Mouse (Mus musculus) forebrain, embryonic 16.5 days (tissue): ENCODE measurements at regions not wholly inside any gene's neighbourhood (a gene's known extent, or its start where the extent isn't known, plus 50 kb on each side); places are given as distances from the start of the nearest gene placed in this dataset.

Experiments used
- ATAC-seq: fragments of 200-750 bp; cut with Nextera tagmentation; 2 replicates; pipeline ENCODE4 v1.8.0; 2017; ENCODE audit warnings: mild to moderate bottlenecking, moderate library complexity
- H3K27ac ChIP-seq: fragments of 300-500 bp; sonication (generic); 2 replicates; pipeline ENCODE4 v1.5.1; 2014; ENCODE audit warnings: low read length, control low read depth
- H3K27me3 ChIP-seq: fragments of 300-500 bp; sonication (generic); replicated peaks from 2 replicates; pipeline ENCODE4 v1.6.1; 2014; ENCODE audit warnings: low read length; ENCODE audit not compliant: control insufficient read depth, insufficient read depth
- H3K36me3 ChIP-seq: fragments of 300-500 bp; sonication (generic); 2 replicates; pipeline ENCODE4 v1.6.1; 2014; ENCODE audit not compliant: control insufficient read depth, insufficient read depth
- H3K4me1 ChIP-seq: fragments of 300-500 bp; sonication (generic); replicated peaks from 2 replicates; pipeline ENCODE4 v1.6.1; 2014; ENCODE audit warnings: low read length; ENCODE audit not compliant: control insufficient read depth, insufficient read depth
- H3K4me2 ChIP-seq: fragments of 300-500 bp; sonication (generic); 2 replicates; pipeline ENCODE4 v1.6.1; 2014; ENCODE audit warnings: mild to moderate bottlenecking, low read length, control low read depth
- H3K4me3 ChIP-seq: fragments of 300-500 bp; sonication (generic); replicated peaks from 2 replicates; pipeline ENCODE4 v1.5.1; 2014; ENCODE audit warnings: mild to moderate bottlenecking, low read length, control low read depth
- H3K9ac ChIP-seq: fragments of 300-500 bp; sonication (generic); replicated peaks from 2 replicates; pipeline ENCODE4 v1.6.1; 2014; ENCODE audit warnings: low read depth, low read length, control low read depth
- H3K9me3 ChIP-seq: fragments of 300-500 bp; sonication (generic); 2 replicates; pipeline ENCODE4 v1.6.1; 2016; ENCODE audit warnings: low read length; ENCODE audit not compliant: control insufficient read depth
- WGBS: fragments of 180-500 bp; shearing (Covaris S2); extraction: QIAGEN DNeasy Blood & Tissue Kit; methylation state at CpG from one replicate; pipeline ENCODE4 v1.1.7; 2014; 5-methylcytosine and 5-hydroxymethylcytosine counted together

GRCm38 (mm10) chr12:28238016-28238415 is 314.2 kb downstream of the Dcdc2c start:
- no peaks in the 10 kb centered on the region for H3K36me3 ChIP-seq
- H3K4me3 ChIP-seq, result no peak overlapping the region
- no peak overlapping the region for H3K9ac ChIP-seq
- no peaks in the 10 kb centered on the region for H3K27me3 ChIP-seq
- no peak for ATAC-seq
- H3K9me3 ChIP-seq, result no peaks in the 10 kb centered on the region
- no peak overlapping the region for H3K4me2 ChIP-seq
- no peak overlapping the region for H3K27ac ChIP-seq
- H3K4me1 ChIP-seq, result no peaks in the 10 kb centered on the region
- WGBS, result 92% methylated on average over 5 of the region's 5 CpGs

- Histone ChIP-seq H3K4me1 (no peaks in the 10 kb centered on the region), H3K9me3 (no peaks in the 10 kb centered on the region), H3K36me3 (no peaks in the 10 kb centered on the region), H3K27ac (no peak overlapping the region), H3K4me2 (no peak overlapping the region), H3K4me3 (no peak overlapping the region), H3K27me3 (no peaks in the 10 kb centered on the region), H3K9ac (no peak overlapping the region)
- WGBS, result 40% methylated on average over 4 of the region's 4 CpGs
- no peak for ATAC-seq
Observed at GRCm38 (mm10) chr12:28237041-28237440, 315.2 kb downstream of the Dcdc2c start.

- H3K4me3 ChIP-seq, result no peak overlapping the region
- H3K9me3 ChIP-seq, result no peaks in the 10 kb centered on the region
- H3K4me2 ChIP-seq, result no peak overlapping the region
- H3K27me3 ChIP-seq, result no peaks in the 10 kb centered on the region
- 52% methylated on average over 1 of the region's 1 CpGs for WGBS
- H3K27ac ChIP-seq, result no peak overlapping the region
- ATAC-seq, result no peak
- H3K4me1 ChIP-seq, result no peaks in the 10 kb centered on the region
- H3K9ac ChIP-seq, result no peak overlapping the region
- no peaks in the 10 kb centered on the region for H3K36me3 ChIP-seq
Observed at GRCm38 (mm10) chr12:28202847-28203246, 349.4 kb downstream of the Dcdc2c start.

- no peak for ATAC-seq
- no peak overlapping the region for H3K4me3 ChIP-seq
- no peak overlapping the region for H3K4me2 ChIP-seq
- H3K9me3 ChIP-seq, result peaks cover 5% of the 10 kb centered on the region
- H3K4me1 ChIP-seq, result no peaks in the 10 kb centered on the region
- no peaks in the 10 kb centered on the region for H3K27me3 ChIP-seq
- H3K9ac ChIP-seq, result no peak overlapping the region
- H3K27ac ChIP-seq, result no peak overlapping the region
- H3K36me3 ChIP-seq, result no peaks in the 10 kb centered on the region
Observed at GRCm38 (mm10) chr12:28186695-28187094, 365.5 kb downstream of the Dcdc2c start.

- ATAC-seq, result no peak
- WGBS, result 75% methylated on average over 2 of the region's 2 CpGs
- no peak overlapping the region for H3K4me3 ChIP-seq
- H3K27ac ChIP-seq, result no peak overlapping the region
- H3K36me3 ChIP-seq, result no peaks in the 10 kb centered on the region
- no peak overlapping the region for H3K4me2 ChIP-seq
- H3K9ac ChIP-seq, result no peak overlapping the region
- no peaks in the 10 kb centered on the region for H3K4me1 ChIP-seq
- H3K9me3 ChIP-seq, result no peaks in the 10 kb centered on the region
- no peaks in the 10 kb centered on the region for H3K27me3 ChIP-seq
Observed at GRCm38 (mm10) chr12:28181265-28181664, 370.9 kb downstream of the Dcdc2c start.

- no peaks in the 10 kb centered on the region for H3K9me3 ChIP-seq
- no peak overlapping the region for H3K27ac ChIP-seq
- no peak overlapping the region for H3K4me3 ChIP-seq
- H3K27me3 ChIP-seq, result no peaks in the 10 kb centered on the region
- H3K36me3 ChIP-seq, result no peaks in the 10 kb centered on the region
- no peak overlapping the region for H3K4me2 ChIP-seq
- ATAC-seq, result no peak
- WGBS, result 81% methylated on average over 3 of the region's 3 CpGs
- no peaks in the 10 kb centered on the region for H3K4me1 ChIP-seq
- no peak overlapping the region for H3K9ac ChIP-seq
Observed at GRCm38 (mm10) chr12:28176016-28176415, 376.2 kb downstream of the Dcdc2c start.

GRCm38 (mm10) chr12:28174078-28174477 is 378.1 kb downstream of the Dcdc2c start:
- Histone ChIP-seq H3K4me1 (no peaks in the 10 kb centered on the region), H3K9me3 (no peaks in the 10 kb centered on the region), H3K9ac (no peak overlapping the region), H3K4me3 (no peak overlapping the region), H3K27ac (no peak overlapping the region), H3K36me3 (no peaks in the 10 kb centered on the region), H3K4me2 (no peak overlapping the region), H3K27me3 (no peaks in the 10 kb centered on the region)
- ATAC-seq, result no peak

GRCm38 (mm10) chr12:28158786-28159185 is 393.4 kb downstream of the Dcdc2c start:
- 68% methylated on average over 1 of the region's 1 CpGs for WGBS
- no peak overlapping the region for H3K27ac ChIP-seq
- H3K27me3 ChIP-seq, result no peaks in the 10 kb centered on the region
- no peak overlapping the region for H3K9ac ChIP-seq
- no peak overlapping the region for H3K4me2 ChIP-seq
- no peak for ATAC-seq
- no peak overlapping the region for H3K4me3 ChIP-seq
- H3K9me3 ChIP-seq, result no peaks in the 10 kb centered on the region
- H3K4me1 ChIP-seq, result no peaks in the 10 kb centered on the region
- H3K36me3 ChIP-seq, result no peaks in the 10 kb centered on the region

GRCm38 (mm10) chr12:28150759-28151158 is 401.4 kb downstream of the Dcdc2c start:
- H3K27ac ChIP-seq, result 0 out of 2 replicates have a peak overlapping the region, but pooled peaks have one; percentile 28
- 55% methylated on average over 4 of the region's 4 CpGs for WGBS
- no peak overlapping the region for H3K4me2 ChIP-seq
- H3K9ac ChIP-seq, result no peak overlapping the region
- peak; percentile 52; the same call in 1 of the 2 replicates for ATAC-seq
- no peaks in the 10 kb centered on the region for H3K27me3 ChIP-seq
- no peak overlapping the region for H3K4me3 ChIP-seq
- H3K4me1 ChIP-seq, result peaks cover 2% of the 10 kb centered on the region; the same call in 1 of the 2 replicates
- H3K9me3 ChIP-seq, result no peaks in the 10 kb centered on the region
- H3K36me3 ChIP-seq, result no peaks in the 10 kb centered on the region

- peak overlapping the region; percentile 51 for H3K27ac ChIP-seq
- WGBS, result 63% methylated on average over 4 of the region's 4 CpGs
- no peak overlapping the region for H3K9ac ChIP-seq
- H3K36me3 ChIP-seq, result no peaks in the 10 kb centered on the region
- H3K4me3 ChIP-seq, result no peak overlapping the region
- no peak for ATAC-seq
- no peaks in the 10 kb centered on the region for H3K9me3 ChIP-seq
- peaks cover 9% of the 10 kb centered on the region for H3K4me1 ChIP-seq
- H3K27me3 ChIP-seq, result no peaks in the 10 kb centered on the region
- H3K4me2 ChIP-seq, result no peak overlapping the region
Observed at GRCm38 (mm10) chr12:28135810-28136592, 416.2 kb downstream of the Dcdc2c start.
